Mouse (Mus musculus): ENCODE data around the gene Gm13283.
"Not testable (repeated sequence)": the region's sequence is repeated elsewhere in the genome, so short reads cannot be mapped to it uniquely, and the experiment has no call there.

DNA sequence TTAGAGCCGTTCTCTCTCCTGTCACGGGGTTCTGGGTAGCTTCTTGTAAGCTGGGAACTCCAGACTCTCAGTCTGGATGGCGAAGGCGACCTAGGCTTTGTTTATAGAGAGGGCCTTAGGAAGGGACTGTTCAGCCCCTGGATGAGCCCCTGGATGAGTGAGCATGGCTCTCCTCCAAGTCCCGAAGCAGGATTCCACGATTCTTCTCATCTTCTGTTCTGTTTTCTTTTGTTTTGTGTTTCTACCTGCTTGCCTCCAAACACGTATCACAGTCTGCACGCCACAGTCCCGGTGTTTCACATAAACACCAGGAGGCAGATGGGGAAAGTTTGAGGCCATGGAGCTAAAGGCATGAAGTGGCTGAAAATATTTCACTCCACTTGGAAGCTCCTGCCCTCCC is 1.2 kb upstream of the Gm13283 start:
- TF ChIP-seq CTCF (IDR thresholded peaks at IDR 0.05); POLR2A (IDR thresholded peaks at IDR 0.05; ENCODE audit: insufficient read depth, low read depth, low read length); EP300 (IDR thresholded peaks at IDR 0.05; ENCODE audit: insufficient read depth, low read depth, low read length): not testable (repeated sequence)
